Mouse (Mus musculus): ENCODE measurements around the gene Gm20721. TPM values are rescaled to one million over a fixed set of nuclear protein-coding genes. Genes with fewer than 3 reads are reported as not detected.

The Gm20721 gene
- polyA plus RNA-seq, 1 experiment from 2014 or later = 11.4 TPM

DNA sequence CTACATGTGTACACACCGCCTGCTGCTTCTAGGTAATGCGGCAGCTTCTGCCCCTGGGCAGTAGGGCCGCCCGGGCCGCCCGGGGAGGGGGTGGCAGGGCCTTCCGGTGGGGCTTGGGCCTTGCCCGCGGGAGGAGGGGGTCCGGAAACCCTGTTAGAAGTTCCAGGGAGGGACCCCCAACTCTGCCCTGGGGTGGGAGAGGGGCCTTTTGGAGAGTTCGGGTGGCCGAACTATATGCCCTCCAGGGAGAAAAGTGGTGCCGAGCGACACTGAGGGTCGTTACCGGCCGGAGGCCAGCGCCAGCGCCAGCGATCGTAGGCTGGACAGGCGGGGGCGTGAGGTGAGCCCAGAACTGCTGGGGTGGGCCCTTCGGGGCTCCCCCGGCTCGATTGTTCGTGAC, 46.3 kb downstream of the Gm20721 start:
- Histone ChIP-seq H3K36me3 (ENCODE audit: control insufficient read depth, insufficient read depth) (no peaks in the 10 kb centered on the region), H3K9ac (replicated peaks; ENCODE audit: low read depth, low read length) (no peak overlapping the region), H3K27me3 (replicated peaks; ENCODE audit: control insufficient read depth, insufficient read depth, low read length) (peaks cover 28% of the 10 kb centered on the region), H3K4me2 (ENCODE audit: low read length) (peak overlapping the region; percentile 22; the same call in 1 of the 2 replicates), H3K4me3 (replicated peaks; ENCODE audit: low read length) (peak overlapping the region; percentile 1; the same call in 1 of the 2 replicates), H3K4me1 (replicated peaks; ENCODE audit: control insufficient read depth, insufficient read depth, low read length) (peaks cover 20% of the 10 kb centered on the region), H3K27ac (ENCODE audit: low read length) (no peak overlapping the region), H3K9me3 (ENCODE audit: control insufficient read depth, low read length) (peaks cover 41% of the 10 kb centered on the region)
- no peak for ATAC-seq
- 44% methylated on average over 25 of the region's 27 CpGs for WGBS

DNA sequence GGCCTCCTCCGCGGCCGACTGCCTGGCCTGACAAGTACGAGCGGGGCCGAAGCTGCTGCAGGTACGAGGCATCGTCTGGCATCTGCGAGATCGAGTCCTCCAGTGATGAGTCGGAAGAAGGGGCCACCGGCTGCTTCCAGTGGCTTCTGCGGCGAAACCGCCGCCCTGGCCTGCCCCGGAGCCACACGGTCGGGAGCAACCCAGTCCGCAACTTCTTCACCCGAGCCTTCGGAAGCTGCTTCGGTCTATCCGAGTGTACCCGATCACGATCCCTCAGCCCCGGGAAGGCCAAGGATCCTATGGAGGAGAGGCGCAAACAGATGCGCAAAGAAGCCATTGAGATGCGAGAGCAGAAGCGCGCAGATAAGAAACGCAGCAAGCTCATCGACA, 46.7 kb downstream of the Gm20721 start:
- H3K27me3 ChIP-seq (replicated peaks; ENCODE audit: control insufficient read depth, insufficient read depth, low read length) = peaks cover 28% of the 10 kb centered on the region
- no peak for ATAC-seq
- H3K9ac ChIP-seq (replicated peaks; ENCODE audit: low read depth, low read length) = no peak overlapping the region
- peak overlapping the region; percentile 2; the same call in 1 of the 2 replicates for H3K4me2 ChIP-seq (ENCODE audit: low read length)
- no peaks in the 10 kb centered on the region for H3K36me3 ChIP-seq (ENCODE audit: control insufficient read depth, insufficient read depth)
- H3K9me3 ChIP-seq (ENCODE audit: control insufficient read depth, low read length) = peaks cover 45% of the 10 kb centered on the region
- peak overlapping the region; percentile 10 for H3K4me3 ChIP-seq (replicated peaks; ENCODE audit: low read length)
- 45% methylated on average over 34 of the region's 34 CpGs for WGBS
- H3K4me1 ChIP-seq (replicated peaks; ENCODE audit: control insufficient read depth, insufficient read depth, low read length) = peaks cover 20% of the 10 kb centered on the region
- H3K27ac ChIP-seq (ENCODE audit: low read length) = no peak overlapping the region

DNA sequence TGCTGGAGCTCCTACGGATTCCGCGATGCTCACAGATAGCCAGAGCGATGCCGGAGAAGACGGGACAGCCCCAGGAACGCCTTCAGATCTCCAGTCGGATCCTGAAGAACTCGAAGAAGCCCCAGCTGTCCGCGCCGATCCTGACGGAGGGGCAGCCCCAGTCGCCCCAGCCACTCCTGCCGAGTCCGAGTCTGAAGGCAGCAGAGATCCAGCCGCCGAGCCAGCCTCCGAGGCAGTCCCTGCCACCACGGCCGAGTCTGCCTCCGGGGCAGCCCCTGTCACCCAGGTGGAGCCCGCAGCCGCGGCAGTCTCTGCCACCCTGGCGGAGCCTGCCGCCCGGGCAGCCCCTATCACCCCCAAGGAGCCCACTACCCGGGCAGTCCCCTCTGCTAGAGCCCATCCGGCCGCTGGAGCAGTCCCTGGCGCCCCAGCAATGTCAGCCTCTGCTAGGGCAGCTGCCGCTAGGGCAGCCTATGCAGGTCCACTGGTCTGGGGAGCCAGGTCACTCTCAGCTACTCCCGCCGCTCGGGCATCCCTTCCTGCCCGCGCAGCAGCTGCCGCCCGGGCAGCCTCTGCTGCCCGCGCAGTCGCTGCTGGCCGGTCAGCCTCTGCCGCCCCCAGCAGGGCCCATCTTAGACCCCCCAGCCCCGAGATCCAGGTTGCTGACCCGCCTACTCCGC, 47.3 kb downstream of the Gm20721 start:
- ATAC-seq = no peak
- peak overlapping the region; percentile 10 for H3K4me3 ChIP-seq (replicated peaks; ENCODE audit: low read length)

DNA sequence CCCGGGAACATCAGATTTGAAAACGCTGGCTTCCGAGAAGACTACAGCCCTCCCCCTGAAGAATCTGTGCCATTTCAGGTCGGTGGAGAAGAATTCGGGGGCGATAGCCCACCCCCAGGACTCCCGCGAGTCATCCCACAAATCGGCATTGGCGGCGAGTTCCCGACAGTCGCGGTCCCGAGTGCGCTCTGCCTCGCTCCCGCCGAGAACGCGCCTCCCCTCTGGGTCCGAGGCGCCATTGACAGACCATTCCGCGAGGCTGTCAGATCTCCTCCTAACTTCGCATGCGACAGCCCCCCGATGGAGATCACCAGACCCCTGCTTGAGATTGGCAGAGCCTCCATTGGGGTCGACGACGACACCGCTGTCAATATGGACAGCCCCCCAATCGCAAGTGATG, 48.0 kb downstream of the Gm20721 start:
- peak overlapping the region; percentile 11 for H3K4me3 ChIP-seq (replicated peaks; ENCODE audit: low read length)
- peaks cover 22% of the 10 kb centered on the region for H3K4me1 ChIP-seq (replicated peaks; ENCODE audit: control insufficient read depth, insufficient read depth, low read length)
- H3K9me3 ChIP-seq (ENCODE audit: control insufficient read depth, low read length) = peaks cover 48% of the 10 kb centered on the region
- WGBS = 48% methylated on average over 33 of the region's 33 CpGs
- H3K9ac ChIP-seq (replicated peaks; ENCODE audit: low read depth, low read length) = no peak overlapping the region
- H3K4me2 ChIP-seq (ENCODE audit: low read length) = peak overlapping the region; percentile 19; the same call in 1 of the 2 replicates
- H3K27me3 ChIP-seq (replicated peaks; ENCODE audit: control insufficient read depth, insufficient read depth, low read length) = peaks cover 28% of the 10 kb centered on the region
- no peak overlapping the region for H3K27ac ChIP-seq (ENCODE audit: low read length)
- no peak for ATAC-seq
- no peaks in the 10 kb centered on the region for H3K36me3 ChIP-seq (ENCODE audit: control insufficient read depth, insufficient read depth)

More for the DNA sequence above, 47.3 kb downstream of the Gm20721 start:
- peaks cover 20% of the 10 kb centered on the region for H3K4me1 ChIP-seq (replicated peaks; ENCODE audit: control insufficient read depth, insufficient read depth, low read length)
- peaks cover 48% of the 10 kb centered on the region for H3K9me3 ChIP-seq (ENCODE audit: control insufficient read depth, low read length)
- peaks cover 28% of the 10 kb centered on the region for H3K27me3 ChIP-seq (replicated peaks; ENCODE audit: control insufficient read depth, insufficient read depth, low read length)
- H3K27ac ChIP-seq (ENCODE audit: low read length) = no peak overlapping the region
- no peaks in the 10 kb centered on the region for H3K36me3 ChIP-seq (ENCODE audit: control insufficient read depth, insufficient read depth)
- 53% methylated on average over 43 of the region's 48 CpGs for WGBS
- 0 out of 2 replicates have a peak overlapping the region, but pooled peaks have one; percentile 2 for H3K4me2 ChIP-seq (ENCODE audit: low read length)
- H3K9ac ChIP-seq (replicated peaks; ENCODE audit: low read depth, low read length) = no peak overlapping the region

DNA sequence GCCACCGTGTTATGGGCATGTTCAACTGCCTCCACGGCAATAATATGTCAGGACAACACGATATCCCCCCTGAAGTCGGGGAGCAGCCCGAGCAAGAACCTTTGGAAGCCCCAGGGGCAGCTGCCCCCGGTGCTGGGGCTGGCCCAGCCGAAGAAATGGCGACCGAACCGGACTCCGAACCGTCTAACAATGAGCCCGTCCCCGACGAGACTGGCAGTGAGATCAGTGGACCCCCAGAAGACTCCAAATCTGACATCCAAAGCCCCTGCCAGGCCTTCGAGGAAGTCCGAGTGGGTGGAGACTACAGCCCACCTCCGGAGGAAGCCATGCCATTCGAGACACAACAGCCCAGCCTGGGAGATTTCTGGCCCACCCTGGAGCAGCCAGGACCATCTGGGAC, 48.7 kb downstream of the Gm20721 start:
- ATAC-seq = no peak
- no peaks in the 10 kb centered on the region for H3K36me3 ChIP-seq (ENCODE audit: control insufficient read depth, insufficient read depth)
- 68% methylated on average over 19 of the region's 19 CpGs for WGBS
- peaks cover 27% of the 10 kb centered on the region for H3K4me1 ChIP-seq (replicated peaks; ENCODE audit: control insufficient read depth, insufficient read depth, low read length)
- no peak overlapping the region for H3K27ac ChIP-seq (ENCODE audit: low read length)
- H3K27me3 ChIP-seq (replicated peaks; ENCODE audit: control insufficient read depth, insufficient read depth, low read length) = peaks cover 28% of the 10 kb centered on the region
- H3K9me3 ChIP-seq (ENCODE audit: control insufficient read depth, low read length) = peaks cover 48% of the 10 kb centered on the region
- no peak overlapping the region for H3K4me2 ChIP-seq (ENCODE audit: low read length)
- H3K9ac ChIP-seq (replicated peaks; ENCODE audit: low read depth, low read length) = no peak overlapping the region
- H3K4me3 ChIP-seq (replicated peaks; ENCODE audit: low read length) = no peak overlapping the region

DNA sequence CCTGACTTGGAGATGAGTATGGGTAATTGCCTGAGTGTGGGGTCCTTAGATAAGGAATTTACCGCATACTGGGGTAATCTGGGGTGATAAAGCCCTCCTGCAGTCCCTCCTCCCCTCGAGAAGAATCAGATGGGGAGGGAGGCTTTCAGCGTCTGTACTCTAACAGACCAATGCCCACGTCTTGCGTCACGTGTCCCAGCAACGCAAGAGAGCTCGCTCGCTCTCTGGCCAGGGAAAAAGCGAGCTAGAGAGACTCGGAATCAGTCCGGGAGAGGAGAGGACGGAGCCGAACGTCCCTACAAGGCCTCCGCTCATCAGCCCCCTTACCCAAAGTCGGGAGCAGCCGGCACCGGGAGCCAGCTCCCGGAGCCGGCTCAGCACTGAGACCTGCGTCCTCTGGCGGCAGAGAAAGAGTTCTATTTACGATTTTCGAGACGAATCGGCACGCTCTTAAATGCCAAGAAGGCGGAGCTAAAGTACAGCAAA, 49.4 kb downstream of the Gm20721 start:
- Histone ChIP-seq H3K4me2 (ENCODE audit: low read length) (peak overlapping the region; percentile 40), H3K27me3 (replicated peaks; ENCODE audit: control insufficient read depth, insufficient read depth, low read length) (peaks cover 28% of the 10 kb centered on the region), H3K9ac (replicated peaks; ENCODE audit: low read depth, low read length) (no peak overlapping the region), H3K4me1 (replicated peaks; ENCODE audit: control insufficient read depth, insufficient read depth, low read length) (peaks cover 33% of the 10 kb centered on the region), H3K4me3 (replicated peaks; ENCODE audit: low read length) (peak overlapping the region; percentile 19), H3K27ac (ENCODE audit: low read length) (no peak overlapping the region), H3K9me3 (ENCODE audit: control insufficient read depth, low read length) (peaks cover 48% of the 10 kb centered on the region), H3K36me3 (ENCODE audit: control insufficient read depth, insufficient read depth) (no peaks in the 10 kb centered on the region)
- 56% methylated on average over 29 of the region's 29 CpGs for WGBS
- ATAC-seq = no peak

DNA sequence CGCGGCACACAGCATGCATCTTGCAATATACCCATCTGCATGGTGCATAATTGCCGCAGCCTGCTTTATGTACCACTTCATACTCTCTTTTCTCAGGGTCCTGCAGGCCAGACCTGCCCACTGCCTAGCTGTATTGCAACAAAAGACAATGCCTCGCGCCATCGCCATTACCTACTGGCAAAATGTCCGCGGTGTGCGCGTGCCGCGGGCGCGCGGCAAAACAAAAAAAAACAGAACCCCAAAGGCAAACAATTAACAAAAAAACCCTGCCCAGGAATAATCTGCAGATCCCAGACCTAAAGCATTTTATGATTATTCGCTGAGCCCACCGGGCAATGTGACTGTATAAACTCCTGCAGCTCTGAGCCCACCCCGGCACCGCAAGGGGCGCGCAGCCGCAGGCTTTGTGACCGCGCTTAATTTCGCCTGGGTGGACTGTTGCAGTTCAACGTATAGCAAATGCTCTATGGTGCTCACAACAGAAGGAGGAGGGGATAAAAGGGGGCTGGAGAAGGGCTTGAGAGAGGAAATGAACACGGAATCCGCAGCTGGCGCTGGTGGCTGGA, 50.5 kb downstream of the Gm20721 start:
- peak overlapping the region; percentile 61 for H3K4me3 ChIP-seq (replicated peaks; ENCODE audit: low read length)
- H3K9me3 ChIP-seq (ENCODE audit: control insufficient read depth, low read length) = peaks cover 48% of the 10 kb centered on the region
- no peak for ATAC-seq
- no peak overlapping the region for H3K9ac ChIP-seq (replicated peaks; ENCODE audit: low read depth, low read length)
- no peak overlapping the region for H3K27ac ChIP-seq (ENCODE audit: low read length)
- peaks cover 44% of the 10 kb centered on the region for H3K4me1 ChIP-seq (replicated peaks; ENCODE audit: control insufficient read depth, insufficient read depth, low read length)
- no peaks in the 10 kb centered on the region for H3K36me3 ChIP-seq (ENCODE audit: control insufficient read depth, insufficient read depth)
- peaks cover 26% of the 10 kb centered on the region for H3K27me3 ChIP-seq (replicated peaks; ENCODE audit: control insufficient read depth, insufficient read depth, low read length)
- peak overlapping the region; percentile 63 for H3K4me2 ChIP-seq (ENCODE audit: low read length)
- 44% methylated on average over 29 of the region's 29 CpGs for WGBS

DNA sequence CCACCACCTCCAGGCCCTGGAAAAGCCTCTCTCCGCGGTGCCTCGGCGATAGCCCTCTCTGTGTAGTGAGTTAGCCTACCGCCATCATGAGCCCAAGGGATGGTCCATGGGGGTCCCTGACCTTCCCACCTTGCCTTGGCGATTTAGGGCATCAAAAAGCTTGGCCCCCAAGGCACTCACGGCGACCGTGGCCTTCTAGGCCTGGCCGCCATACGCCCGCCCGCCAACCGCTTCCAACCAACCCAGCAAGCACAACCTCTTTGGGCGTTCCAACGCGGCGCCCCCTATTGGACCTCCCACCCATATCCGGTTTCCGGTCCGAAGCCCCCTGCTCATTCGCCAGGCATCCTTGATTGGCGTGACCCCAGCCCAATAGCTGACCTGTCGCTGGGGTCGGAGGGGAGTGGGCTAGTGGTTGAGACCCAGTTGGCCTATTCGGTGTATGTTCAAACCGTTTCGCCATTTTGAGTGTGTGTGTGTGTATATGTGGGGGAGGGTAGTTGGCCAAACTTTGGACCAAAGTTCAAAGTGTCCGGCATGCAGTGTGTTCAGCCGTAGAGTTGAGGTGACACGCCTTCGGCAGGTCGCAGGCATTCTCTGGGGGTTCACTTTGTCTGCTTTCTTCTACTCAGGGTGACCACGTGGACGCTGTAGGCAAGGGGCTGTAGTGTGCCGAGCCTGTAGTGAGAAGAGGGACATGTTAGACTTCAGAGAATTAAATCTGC, 51.2 kb downstream of the Gm20721 start:
- peak overlapping the region; percentile 61 for H3K4me3 ChIP-seq (replicated peaks; ENCODE audit: low read length)
- 54% methylated on average over 36 of the region's 36 CpGs for WGBS

DNA sequence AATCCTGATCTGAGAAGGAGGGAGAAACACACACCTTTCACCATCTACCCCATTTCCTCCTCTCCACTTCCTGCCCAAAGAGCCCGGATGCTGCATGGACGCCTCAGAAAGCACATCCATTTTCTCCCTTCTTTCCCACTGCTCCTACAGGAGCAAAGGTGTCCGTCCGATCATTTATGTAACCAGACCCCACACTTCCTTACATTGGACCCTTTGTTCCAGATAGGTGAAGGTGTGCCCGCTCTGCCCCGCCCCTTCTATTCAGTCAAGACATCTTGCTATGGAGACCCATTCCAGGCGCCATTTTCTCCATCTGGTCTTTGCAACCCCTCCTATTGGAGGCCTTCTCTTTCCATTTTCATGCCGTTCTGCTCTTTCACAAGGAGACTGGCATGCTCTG, 52.1 kb downstream of the Gm20721 start:
- peak overlapping the region; percentile 50 for H3K4me2 ChIP-seq (ENCODE audit: low read length)
- peak; percentile 14 for ATAC-seq
- peak overlapping the region; percentile 91 for H3K27ac ChIP-seq (ENCODE audit: low read length)
- H3K9ac ChIP-seq (replicated peaks; ENCODE audit: low read depth, low read length) = peak overlapping the region; percentile 62
- 56% methylated on average over 8 of the region's 8 CpGs for WGBS
- H3K9me3 ChIP-seq (ENCODE audit: control insufficient read depth, low read length) = peaks cover 37% of the 10 kb centered on the region
- no peaks in the 10 kb centered on the region for H3K36me3 ChIP-seq (ENCODE audit: control insufficient read depth, insufficient read depth)
- peaks cover 40% of the 10 kb centered on the region for H3K4me1 ChIP-seq (replicated peaks; ENCODE audit: control insufficient read depth, insufficient read depth, low read length)
- H3K27me3 ChIP-seq (replicated peaks; ENCODE audit: control insufficient read depth, insufficient read depth, low read length) = peaks cover 15% of the 10 kb centered on the region
- H3K4me3 ChIP-seq (replicated peaks; ENCODE audit: low read length) = peak overlapping the region; percentile 61

More for the DNA sequence above, 51.2 kb downstream of the Gm20721 start:
- Histone ChIP-seq H3K27me3 (replicated peaks; ENCODE audit: control insufficient read depth, insufficient read depth, low read length) (peaks cover 20% of the 10 kb centered on the region), H3K4me1 (replicated peaks; ENCODE audit: control insufficient read depth, insufficient read depth, low read length) (peaks cover 45% of the 10 kb centered on the region), H3K36me3 (ENCODE audit: control insufficient read depth, insufficient read depth) (no peaks in the 10 kb centered on the region), H3K27ac (ENCODE audit: low read length) (peak overlapping the region; percentile 91), H3K9ac (replicated peaks; ENCODE audit: low read depth, low read length) (peak overlapping the region; percentile 62), H3K4me2 (ENCODE audit: low read length) (peak overlapping the region; percentile 63), H3K9me3 (ENCODE audit: control insufficient read depth, low read length) (peaks cover 44% of the 10 kb centered on the region)
- ATAC-seq = peak; percentile 92
